Mouse (Mus musculus): ENCODE data around the gene Cdyl.

- TF ChIP-seq POLR2A (IDR thresholded peaks at IDR 0.05; ENCODE audit: borderline replicate concordance, insufficient read depth, low read length) (no peak), CTCF (IDR thresholded peaks at IDR 0.05; ENCODE audit: borderline replicate concordance, insufficient read depth, low read depth, low read length) (no peak)
These were observed 127.2 kb downstream of the Cdyl start for GRCm38 (mm10) chr13:35786726-35787399.

All from cerebellum, adult 2 months (tissue).